ENCODE assay signal across 8 mouse cellular contexts in genomic region chr8:83609547-83610180, GRCm38 (mm10). TPM values are rescaled to one million over a fixed set of nuclear protein-coding genes. Genes with fewer than 3 reads are reported as not detected.
DNase-seq lines count a peak whose midpoint lies in the region; ATAC-seq and TF ChIP-seq lines count a peak whose summit lies in the region.

No protein-coding gene starts in this region.

- no peak for TF ChIP-seq CTCF in left cerebral cortex, adult 2 months (IDR thresholded peaks at IDR 0.05)
- no peak for TF ChIP-seq CTCF in cortical plate, adult 2 months (IDR thresholded peaks at IDR 0.05; ENCODE audit: extremely low read depth, insufficient read depth, low read length)
- TF ChIP-seq CTCF in hindbrain, postnatal 0 days (IDR thresholded peaks at IDR 0.05; ENCODE audit: low read depth): no peak

- peak overlapping the region; percentile 98 for H3K27ac ChIP-seq in left cerebral cortex, adult 2 months
- no peak overlapping the region for H3K27ac ChIP-seq in cortical plate, adult 2 months (ENCODE audit: insufficient read depth, low read length)
- no peak overlapping the region for H3K27ac ChIP-seq in hindbrain, postnatal 0 days

- peaks cover 31% of the 10 kb centered on the region for H3K36me3 ChIP-seq in hindbrain, postnatal 0 days (ENCODE audit: insufficient read depth, low read length)
- H3K36me3 ChIP-seq in myocyte (ENCODE audit: control insufficient read depth, insufficient read depth): peaks cover 5% of the 10 kb centered on the region

- H3K9ac ChIP-seq in hindbrain, postnatal 0 days (replicated peaks; ENCODE audit: low read length): no peak overlapping the region

- TF ChIP-seq POLR2A in cortical plate, adult 2 months (IDR thresholded peaks at IDR 0.05; ENCODE audit: extremely low read depth, insufficient read depth, low read length): no peak
- TF ChIP-seq POLR2A in myocyte (IDR thresholded peaks at IDR 0.05; ENCODE audit: insufficient read length, low read depth): no peak

- peak overlapping the region; percentile 82 for H3K4me3 ChIP-seq in left cerebral cortex, adult 2 months
- H3K4me3 ChIP-seq in cortical plate, adult 2 months (ENCODE audit: insufficient read depth, low read length): peak overlapping the region; percentile 50
- H3K4me3 ChIP-seq in hindbrain, postnatal 0 days (ENCODE audit: low read length): peak overlapping the region; percentile 82
- H3K4me3 ChIP-seq in myocyte: peak overlapping the region; percentile 80

- peaks cover 11% of the 10 kb centered on the region for H3K4me1 ChIP-seq in cortical plate, adult 2 months (ENCODE audit: control insufficient read depth, insufficient read depth, low read length)
- peaks cover 16% of the 10 kb centered on the region for H3K4me1 ChIP-seq in hindbrain, postnatal 0 days (ENCODE audit: insufficient read depth, low read length)

- H3K4me2 ChIP-seq in hindbrain, postnatal 0 days (ENCODE audit: low read depth, low read length): peak overlapping the region; percentile 80
- H3K4me2 ChIP-seq in myocyte (ENCODE audit: low read depth): peak overlapping the region; percentile 79

- intact Hi-C loops in left cerebral cortex, adult 2 months (cut with DNase I): loop anchor here (2.0 to 5.0 kb wide), 2 partner anchors 43 to 288 kb away; partner anchors contain the start of gene Gipc1
- intact Hi-C loops in left cerebral cortex, postnatal 4 days (cut with DNase I): loop anchor here (5.0 kb wide), 1 partner anchor 973 kb away; no protein-coding TSS in a partner anchor
- intact Hi-C loops in left cerebral cortex, postnatal 36 days (cut with DNase I): loop anchor here (2.0 to 10.0 kb wide), 2 partner anchors 43 to 165 kb away; partner anchors contain the start of gene Gipc1

- H3K79me2 ChIP-seq in myocyte (ENCODE audit: control insufficient read depth, insufficient read depth): peaks cover 32% of the 10 kb centered on the region

- WGBS in hindbrain, postnatal 0 days: 94% methylated on average over 10 of the region's 10 CpGs

- H3K9me3 ChIP-seq in hindbrain, postnatal 0 days (ENCODE audit: low read length): no peaks in the 10 kb centered on the region

- H3K27me3 ChIP-seq in hindbrain, postnatal 0 days (ENCODE audit: insufficient read depth, low read length): no peaks in the 10 kb centered on the region
- no peaks in the 10 kb centered on the region for H3K27me3 ChIP-seq in myocyte (ENCODE audit: control insufficient read depth, insufficient read depth, insufficient read length)

- no peak for DNase-seq in left cerebral cortex, adult 2 months (ENCODE audit: extremely low spot score in 1 of 2, low spot score in 2 of 2)
- DNase-seq in left cerebral cortex, postnatal 4 days: no peak
- no peak for DNase-seq in hindbrain, postnatal 0 days (ENCODE audit: low spot score)
- no peak for DNase-seq in T-cell, adult 2 months (ENCODE audit: low spot score)
- DNase-seq in left cerebral cortex, postnatal 36 days (ENCODE audit: low spot score in 2 of 2): no peak
- no peak for DNase-seq in frontal cortex, postnatal 14 days (ENCODE audit: low spot score in 2 of 2)

- ATAC-seq in hindbrain, postnatal 0 days: no peak

- no peak overlapping the region for H3ac ChIP-seq in myocyte (ENCODE audit: control insufficient read depth, insufficient read length)

TF ChIP-seq in myocyte, 11 proteins besides CTCF, POLR2A, EP300 and RAD21:
- no peak for TF ChIP-seq MYOD1 (IDR thresholded peaks at IDR 0.05; ENCODE audit: control insufficient read depth in 1 of 3, insufficient read length in 2 of 3, low read depth in 2 of 3)
- TF ChIP-seq REST (IDR thresholded peaks at IDR 0.05; ENCODE audit: insufficient read depth, insufficient read length): no peak
- no peak for TF ChIP-seq E2F4 (IDR thresholded peaks at IDR 0.05; ENCODE audit: insufficient read depth)
- no peak for TF ChIP-seq POLR2AphosphoS2 (IDR thresholded peaks at IDR 0.05; ENCODE audit: insufficient read length, low read depth)
- no peak for TF ChIP-seq TCF3 (IDR thresholded peaks at IDR 0.05; ENCODE audit: insufficient read length, low read depth)
- TF ChIP-seq SRF (IDR thresholded peaks at IDR 0.05; ENCODE audit: control insufficient read depth, insufficient read length, low read depth): no peak
- no peak for TF ChIP-seq USF1 (IDR thresholded peaks at IDR 0.05; ENCODE audit: low read depth)
- TF ChIP-seq MAX (IDR thresholded peaks at IDR 0.05; ENCODE audit: low read depth): no peak
- no peak for TF ChIP-seq CEBPB (IDR thresholded peaks at IDR 0.05; ENCODE audit: insufficient read depth, poor library complexity, severe bottlenecking)
- no peak for TF ChIP-seq MYOG (IDR thresholded peaks at IDR 0.05; ENCODE audit: control insufficient read depth in 1 of 3, insufficient read depth in 1 of 3, insufficient read length in 2 of 3, low read depth in 2 of 3)
- no peak for TF ChIP-seq TCF12 (IDR thresholded peaks at IDR 0.05; ENCODE audit: insufficient read depth, poor library complexity, severe bottlenecking)

RNA-seq across cellular contexts. Expression of gene Dnajb1, which starts 1.7 kb away (rescaled TPM):
- total RNA-seq in left cerebral cortex, adult 2 months (2021): 10 to 100 TPM; 50.1 to 71.0 TPM
- 10 to 100 TPM; 35.3 to 35.9 TPM for total RNA-seq in left cerebral cortex, postnatal 4 days (2021)
- 39.7 and 41.9 TPM in 2 replicates for polyA plus RNA-seq in cortical plate, adult 2 months (2012; rRNA removed)
- 35.3 and 42.7 TPM in 2 replicates for total RNA-seq in hindbrain, postnatal 0 days (2014; rRNA removed)
- polyA plus RNA-seq in hindbrain, postnatal 0 days (2015; fragmentation: Nextera tagmentation; extraction: Ambion mirVana): 60.1 and 65.0 TPM in 2 replicates
- polyA plus RNA-seq in myocyte (2012; fragmentation: generic; extraction: Trizol): 17.7 TPM
- total RNA-seq in left cerebral cortex, postnatal 36 days (2021): 10 to 100 TPM; 49.4 to 54.2 TPM

RNA-seq across cellular contexts. Expression of gene Tecr, which starts 1.9 kb away (rescaled TPM):
- total RNA-seq in left cerebral cortex, adult 2 months (2021): 100 to 1,000 TPM; 572 to 605 TPM
- 100 to 1,000 TPM; 610 to 661 TPM for total RNA-seq in left cerebral cortex, postnatal 4 days (2021)
- 854 and 882 TPM in 2 replicates for polyA plus RNA-seq in cortical plate, adult 2 months (2012; rRNA removed)
- total RNA-seq in hindbrain, postnatal 0 days (2014; rRNA removed): 1,283 and 1,409 TPM in 2 replicates
- 1,550 and 1,625 TPM in 2 replicates for polyA plus RNA-seq in hindbrain, postnatal 0 days (2015; fragmentation: Nextera tagmentation; extraction: Ambion mirVana)
- polyA plus RNA-seq in myocyte (2012; fragmentation: generic; extraction: Trizol): 459 TPM
- 100 to 1,000 TPM; 564 to 620 TPM for total RNA-seq in left cerebral cortex, postnatal 36 days (2021)

RNA-seq across cellular contexts. Expression of gene Gipc1, which starts 42.8 kb away (rescaled TPM):
- total RNA-seq in left cerebral cortex, adult 2 months (2021): 10 to 100 TPM; 84.6 to 88.2 TPM
- 10 to 100 TPM; 74.7 to 77.4 TPM for total RNA-seq in left cerebral cortex, postnatal 4 days (2021)
- polyA plus RNA-seq in cortical plate, adult 2 months (2012; rRNA removed): 93.6 and 94.6 TPM in 2 replicates
- total RNA-seq in hindbrain, postnatal 0 days (2014; rRNA removed): 71.5 and 84.9 TPM in 2 replicates
- 114 and 121 TPM in 2 replicates for polyA plus RNA-seq in hindbrain, postnatal 0 days (2015; fragmentation: Nextera tagmentation; extraction: Ambion mirVana)
- polyA plus RNA-seq in myocyte (2012; fragmentation: generic; extraction: Trizol): 85.5 TPM
- 100 to 1,000 TPM in 1 of 2 experiments, 10 to 100 TPM in 1; 89.8 to 105 TPM for total RNA-seq in left cerebral cortex, postnatal 36 days (2021)

RNA-seq across cellular contexts. Expression of gene Ndufb7, which starts 43.2 kb away (rescaled TPM):
- total RNA-seq in left cerebral cortex, adult 2 months (2021): 100 to 1,000 TPM; 144 to 147 TPM
- 100 to 1,000 TPM; 120 to 136 TPM for total RNA-seq in left cerebral cortex, postnatal 4 days (2021)
- 324 and 325 TPM in 2 replicates for polyA plus RNA-seq in cortical plate, adult 2 months (2012; rRNA removed)
- total RNA-seq in hindbrain, postnatal 0 days (2014; rRNA removed): 124 and 186 TPM in 2 replicates
- 436 and 442 TPM in 2 replicates for polyA plus RNA-seq in hindbrain, postnatal 0 days (2015; fragmentation: Nextera tagmentation; extraction: Ambion mirVana)
- 421 TPM for polyA plus RNA-seq in myocyte (2012; fragmentation: generic; extraction: Trizol)
- 100 to 1,000 TPM; 134 to 156 TPM for total RNA-seq in left cerebral cortex, postnatal 36 days (2021)

RNA-seq across cellular contexts. Expression of gene Ptger1, which starts 56.8 kb away (rescaled TPM):
- total RNA-seq in left cerebral cortex, adult 2 months (2021): 1 to 10 TPM in 1 of 2 experiments, under 1 TPM in 1; 0.95 to 2.2 TPM
- total RNA-seq in left cerebral cortex, postnatal 4 days (2021): 1 to 10 TPM in 1 of 2 experiments, under 1 TPM in 1; 0.95 to 1.1 TPM
- 1.6 and 2.2 TPM in 2 replicates for polyA plus RNA-seq in cortical plate, adult 2 months (2012; rRNA removed)
- total RNA-seq in hindbrain, postnatal 0 days (2014; rRNA removed): 2.6 and 4.7 TPM in 2 replicates
- polyA plus RNA-seq in hindbrain, postnatal 0 days (2015; fragmentation: Nextera tagmentation; extraction: Ambion mirVana): 0.40 and 0.49 TPM in 2 replicates
- 0.78 TPM for polyA plus RNA-seq in myocyte (2012; fragmentation: generic; extraction: Trizol)
- 1 to 10 TPM; 1.1 to 1.2 TPM for total RNA-seq in left cerebral cortex, postnatal 36 days (2021)
